Mouse (Mus musculus): Measurements from ENCODE around the gene Tmem35b. TPM values are rescaled to one million over a fixed set of nuclear protein-coding genes. Genes with fewer than 3 reads are reported as not detected.
A peak's percentile ranks its signal among the peaks of the same experiment; 100 is the strongest.

Tmem35b gene
- polyA plus RNA-seq, 1 experiment from 2014 or later = 13.0 TPM

DNA sequence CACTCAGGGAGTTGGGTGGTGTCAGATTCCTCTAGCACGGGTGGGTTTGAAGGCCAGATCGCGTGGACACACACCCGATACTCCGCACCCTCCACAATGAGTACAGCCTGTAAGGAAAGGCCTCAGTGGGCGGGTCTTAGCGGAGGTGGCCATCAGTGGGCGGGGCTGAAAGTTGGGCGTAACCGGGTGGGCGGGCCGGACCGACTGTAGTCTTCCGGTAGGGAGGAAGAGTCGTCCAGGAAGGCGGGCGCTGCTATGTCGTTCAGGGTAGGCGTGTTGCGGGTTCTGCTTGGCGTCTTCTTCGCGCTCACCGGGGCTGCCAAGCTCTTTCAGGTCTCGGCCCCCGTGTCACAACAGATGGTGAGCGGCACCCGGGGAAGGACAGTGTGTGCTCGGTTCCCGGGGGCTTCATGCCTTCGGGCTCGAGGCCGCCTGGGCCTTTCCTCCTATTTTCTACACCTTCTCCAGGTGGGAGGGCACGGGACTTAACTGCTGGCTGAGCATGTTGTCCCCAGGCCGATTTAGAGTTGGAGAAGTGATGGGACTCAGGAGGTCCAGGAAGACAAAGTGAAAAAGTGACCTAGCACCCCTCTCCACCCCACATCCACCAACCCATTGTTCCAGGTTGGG lies 2.5 kb downstream of the Tmem35b start:
- H3K9ac ChIP-seq = peak overlapping the region; percentile 54
- peaks cover 7% of the 10 kb centered on the region; the same call in 1 of the 2 replicates for H3K4me1 ChIP-seq
- H3K36me3 ChIP-seq = no peaks in the 10 kb centered on the region; the same call in 1 of the 2 replicates
- H3K27ac ChIP-seq = peak overlapping the region; percentile 28; the same call in 1 of the 2 replicates
- no peaks in the 10 kb centered on the region for H3K27me3 ChIP-seq
- H3K4me2 ChIP-seq = peak overlapping the region; percentile 65
- H3K4me3 ChIP-seq = peak overlapping the region; percentile 56
- H3K9me3 ChIP-seq = no peaks in the 10 kb centered on the region
- peak; percentile 90 for ATAC-seq (ENCODE audit: insufficient number of reproducible peaks, low FRiP score, low TSS enrichment, low read depth)
- 1% methylated on average over 35 of the region's 35 CpGs for WGBS

DNA sequence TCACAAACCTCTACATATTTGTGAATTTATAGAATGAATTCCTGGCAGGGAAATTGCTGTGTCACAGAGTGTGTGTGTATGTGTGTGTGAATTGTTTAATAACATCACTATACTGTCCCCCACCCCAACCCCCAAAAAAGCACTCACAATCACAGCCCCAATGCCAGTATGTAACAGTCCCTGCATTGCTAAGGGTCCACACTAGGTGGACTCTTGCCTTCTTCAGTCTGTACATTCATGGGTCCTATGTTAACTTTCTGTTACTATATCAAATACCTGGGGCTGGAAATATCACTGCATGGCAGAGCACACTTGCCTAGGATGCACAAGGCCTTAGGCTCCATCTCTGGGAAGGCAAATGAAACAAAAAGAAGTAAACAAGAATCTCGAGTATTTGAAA lies 11.2 kb downstream of the Tmem35b start:
- Histone ChIP-seq H3K4me3 (no peak overlapping the region), H3K36me3 (no peaks in the 10 kb centered on the region), H3K4me1 (0 out of 2 replicates have a peak, but pooled peaks cover 2% of the 10 kb centered on the region), H3K27ac (no peak overlapping the region), H3K27me3 (no peaks in the 10 kb centered on the region), H3K9ac (no peak overlapping the region), H3K9me3 (no peaks in the 10 kb centered on the region), H3K4me2 (no peak overlapping the region)
- no peak for ATAC-seq (ENCODE audit: insufficient number of reproducible peaks, low FRiP score, low TSS enrichment, low read depth)
- 48% methylated on average over 1 of the region's 1 CpGs for WGBS

DNA sequence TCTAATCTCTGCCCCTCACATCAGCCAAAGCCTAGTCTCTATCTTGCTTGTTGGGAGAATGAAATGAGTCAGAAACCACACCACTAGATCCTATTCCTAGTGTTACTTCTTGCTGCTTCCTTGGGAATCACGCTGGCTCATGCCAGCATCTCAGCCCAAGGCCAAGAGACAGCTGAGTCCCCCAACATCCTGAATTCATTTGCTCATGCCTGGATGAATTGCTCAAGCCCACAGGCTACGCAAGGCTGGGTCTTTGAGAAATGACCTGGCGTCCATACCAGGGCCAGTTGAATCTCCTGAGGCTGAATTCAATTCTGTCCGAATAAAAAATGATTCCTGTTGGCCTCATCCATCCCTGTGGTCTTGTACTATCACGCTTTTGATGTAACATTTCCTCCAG lies 14.1 kb downstream of the Tmem35b start:
- Histone ChIP-seq H3K27me3 (no peaks in the 10 kb centered on the region), H3K4me3 (no peak overlapping the region), H3K36me3 (no peaks in the 10 kb centered on the region), H3K9ac (no peak overlapping the region), H3K4me2 (no peak overlapping the region), H3K27ac (no peak overlapping the region), H3K4me1 (0 out of 2 replicates have a peak, but pooled peaks cover 2% of the 10 kb centered on the region), H3K9me3 (no peaks in the 10 kb centered on the region)
- 77% methylated on average over 5 of the region's 5 CpGs for WGBS
- no peak for ATAC-seq (ENCODE audit: insufficient number of reproducible peaks, low FRiP score, low TSS enrichment, low read depth)

DNA sequence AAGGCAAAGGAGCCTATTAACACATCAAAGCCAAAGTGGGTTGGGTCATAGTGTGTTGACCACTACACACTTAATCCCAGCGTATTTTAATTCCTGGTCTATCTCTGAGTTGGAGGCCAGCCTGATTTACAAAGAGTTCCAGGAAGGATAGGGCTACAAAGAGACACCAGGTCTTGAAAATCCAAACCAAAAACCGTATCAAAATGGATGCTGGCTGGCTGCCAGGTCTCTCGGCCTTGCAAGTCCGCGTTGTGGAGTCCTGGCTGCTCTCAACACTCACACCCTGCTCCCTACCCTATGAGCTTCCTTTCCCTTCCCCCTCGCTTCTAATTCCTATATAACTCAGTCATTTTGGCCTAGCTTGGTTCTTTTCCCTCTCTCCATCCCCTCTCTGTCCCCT lies 15.0 kb downstream of the Tmem35b start:
- H3K27ac ChIP-seq = no peak overlapping the region
- WGBS = 42% methylated on average over 6 of the region's 6 CpGs

GRCm38 (mm10) chr4:127150031-127150430 lies 26.5 kb downstream of the Tmem35b start:
- H3K27ac ChIP-seq = no peak overlapping the region
- no peaks in the 10 kb centered on the region for H3K4me1 ChIP-seq
- no peaks in the 10 kb centered on the region for H3K36me3 ChIP-seq
- no peak overlapping the region for H3K4me2 ChIP-seq
- H3K27me3 ChIP-seq = no peaks in the 10 kb centered on the region
- 85% methylated on average over 13 of the region's 13 CpGs for WGBS
- H3K9me3 ChIP-seq = no peaks in the 10 kb centered on the region
- H3K4me3 ChIP-seq = no peak overlapping the region
- no peak for ATAC-seq (ENCODE audit: insufficient number of reproducible peaks, low FRiP score, low TSS enrichment, low read depth)
- no peak overlapping the region for H3K9ac ChIP-seq

More for the DNA sequence above, 15.0 kb downstream of the Tmem35b start:
- Histone ChIP-seq H3K4me2 (no peak overlapping the region), H3K9ac (no peak overlapping the region), H3K4me3 (no peak overlapping the region), H3K27me3 (no peaks in the 10 kb centered on the region), H3K36me3 (no peaks in the 10 kb centered on the region), H3K9me3 (no peaks in the 10 kb centered on the region), H3K4me1 (0 out of 2 replicates have a peak, but pooled peaks cover 2% of the 10 kb centered on the region)
- ATAC-seq (ENCODE audit: insufficient number of reproducible peaks, low FRiP score, low TSS enrichment, low read depth) = no peak

- Histone ChIP-seq H3K9ac (no peak overlapping the region), H3K27ac (no peak overlapping the region), H3K27me3 (no peaks in the 10 kb centered on the region), H3K4me3 (no peak overlapping the region), H3K9me3 (no peaks in the 10 kb centered on the region), H3K36me3 (no peaks in the 10 kb centered on the region), H3K4me2 (no peak overlapping the region), H3K4me1 (no peaks in the 10 kb centered on the region)
- 33% methylated on average over 1 of the region's 1 CpGs for WGBS
- no peak for ATAC-seq (ENCODE audit: insufficient number of reproducible peaks, low FRiP score, low TSS enrichment, low read depth)
Measured at GRCm38 (mm10) chr4:127153345-127153744, 29.9 kb downstream of the Tmem35b start.

DNA sequence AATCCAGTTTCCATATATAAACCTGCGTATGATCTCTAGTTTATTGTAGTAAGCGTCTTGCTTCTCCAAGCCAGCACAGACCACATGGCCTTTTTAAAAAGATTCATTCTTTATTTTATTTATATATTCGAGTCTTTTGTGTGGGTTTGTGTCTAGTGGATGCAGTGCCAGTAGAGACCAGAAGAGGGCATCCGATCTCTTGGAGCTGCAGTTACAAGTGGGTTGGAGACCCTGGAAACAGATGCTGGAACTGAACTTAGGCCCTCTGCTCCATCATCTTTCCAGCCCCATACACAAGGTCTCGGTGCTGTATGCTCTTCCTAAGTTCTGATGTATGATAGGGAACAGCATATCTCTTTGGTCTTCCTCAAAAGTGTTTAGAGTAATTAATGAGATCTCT lies 32.3 kb downstream of the Tmem35b start:
- no peaks in the 10 kb centered on the region for H3K27me3 ChIP-seq
- H3K4me1 ChIP-seq = no peaks in the 10 kb centered on the region
- no peaks in the 10 kb centered on the region for H3K36me3 ChIP-seq
- WGBS = 61% methylated on average over 5 of the region's 5 CpGs
- no peak overlapping the region for H3K4me2 ChIP-seq
- H3K9me3 ChIP-seq = no peaks in the 10 kb centered on the region
- ATAC-seq (ENCODE audit: insufficient number of reproducible peaks, low FRiP score, low TSS enrichment, low read depth) = no peak
- H3K4me3 ChIP-seq = no peak overlapping the region
- no peak overlapping the region for H3K27ac ChIP-seq
- no peak overlapping the region for H3K9ac ChIP-seq

GRCm38 (mm10) chr4:127157746-127158145 lies 34.3 kb downstream of the Tmem35b start:
- WGBS = 72% methylated on average over 4 of the region's 4 CpGs
- no peak overlapping the region for H3K4me2 ChIP-seq
- no peaks in the 10 kb centered on the region for H3K27me3 ChIP-seq
- no peak for ATAC-seq (ENCODE audit: insufficient number of reproducible peaks, low FRiP score, low TSS enrichment, low read depth)
- H3K4me3 ChIP-seq = no peak overlapping the region
- no peaks in the 10 kb centered on the region for H3K4me1 ChIP-seq
- H3K27ac ChIP-seq = no peak overlapping the region
- H3K36me3 ChIP-seq = no peaks in the 10 kb centered on the region
- H3K9ac ChIP-seq = no peak overlapping the region
- H3K9me3 ChIP-seq = no peaks in the 10 kb centered on the region

- H3K27me3 ChIP-seq = peaks cover 29% of the 10 kb centered on the region
- H3K9me3 ChIP-seq = no peaks in the 10 kb centered on the region
- no peak for ATAC-seq (ENCODE audit: insufficient number of reproducible peaks, low FRiP score, low TSS enrichment, low read depth)
- peaks cover 13% of the 10 kb centered on the region for H3K4me1 ChIP-seq
- H3K27ac ChIP-seq = no peak overlapping the region
- 65% methylated on average over 8 of the region's 8 CpGs for WGBS
- H3K36me3 ChIP-seq = no peaks in the 10 kb centered on the region
- no peak overlapping the region for H3K9ac ChIP-seq
- H3K4me2 ChIP-seq = no peak overlapping the region
- no peak overlapping the region for H3K4me3 ChIP-seq
Measured at GRCm38 (mm10) chr4:127163926-127164325, 40.4 kb downstream of the Tmem35b start.

- Histone ChIP-seq H3K9me3 (no peaks in the 10 kb centered on the region), H3K27me3 (peaks cover 58% of the 10 kb centered on the region), H3K36me3 (no peaks in the 10 kb centered on the region), H3K4me3 (no peak overlapping the region), H3K27ac (no peak overlapping the region), H3K4me2 (no peak overlapping the region), H3K9ac (no peak overlapping the region), H3K4me1 (peaks cover 24% of the 10 kb centered on the region)
- WGBS = 72% methylated on average over 5 of the region's 5 CpGs
- ATAC-seq (ENCODE audit: insufficient number of reproducible peaks, low FRiP score, low TSS enrichment, low read depth) = no peak
Measured at GRCm38 (mm10) chr4:127167096-127167495, 43.6 kb downstream of the Tmem35b start.

GRCm38 (mm10) chr4:127167731-127168130 lies 44.2 kb downstream of the Tmem35b start:
- Histone ChIP-seq H3K27ac (no peak overlapping the region), H3K4me2 (peak overlapping the region; percentile 100), H3K4me1 (peaks cover 24% of the 10 kb centered on the region), H3K4me3 (peak overlapping the region; percentile 65; the same call in 1 of the 2 replicates), H3K27me3 (peaks cover 65% of the 10 kb centered on the region), H3K36me3 (no peaks in the 10 kb centered on the region), H3K9me3 (no peaks in the 10 kb centered on the region), H3K9ac (no peak overlapping the region)
- WGBS = 12% methylated on average over 8 of the region's 8 CpGs
- ATAC-seq (ENCODE audit: insufficient number of reproducible peaks, low FRiP score, low TSS enrichment, low read depth) = no peak

DNA sequence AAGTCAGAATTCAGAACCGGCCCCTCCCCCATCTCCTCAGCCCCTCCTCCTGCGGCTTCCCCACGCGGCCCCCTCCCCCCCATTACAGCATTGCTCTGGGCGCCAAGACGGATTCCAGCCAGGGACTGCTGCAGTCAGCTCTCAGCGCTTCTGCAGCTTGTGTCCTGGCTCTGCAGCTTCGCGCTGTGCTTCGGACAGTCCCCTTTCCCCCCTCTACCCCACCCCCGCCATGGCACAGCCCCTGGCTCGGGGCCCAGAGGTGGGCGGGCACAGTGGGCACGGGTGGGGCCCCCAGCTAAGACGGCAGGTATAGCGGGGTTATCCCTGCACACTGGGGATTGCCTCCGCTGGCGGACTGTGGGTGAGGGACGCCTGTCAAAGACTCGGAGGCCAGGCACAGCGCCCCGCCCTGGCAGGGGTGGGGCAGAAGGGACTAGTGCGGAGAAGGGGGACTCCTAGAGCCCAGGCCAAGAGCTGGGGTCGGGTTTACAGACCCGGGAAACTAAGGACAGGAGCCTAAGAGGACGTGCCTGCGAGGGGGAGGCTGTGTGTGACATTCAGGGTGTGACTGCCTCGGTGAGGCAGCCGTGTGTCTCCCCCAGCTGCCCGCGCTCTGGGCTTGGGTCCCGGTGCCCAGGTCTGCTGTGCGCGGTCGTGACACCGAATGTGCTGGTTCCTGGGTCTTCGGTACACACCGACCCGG lies 44.9 kb downstream of the Tmem35b start:
- under 1% methylated on average over 39 of the region's 39 CpGs for WGBS
- Histone ChIP-seq H3K4me3 (peak overlapping the region; percentile 65), H3K36me3 (no peaks in the 10 kb centered on the region), H3K27ac (no peak overlapping the region), H3K9ac (0 out of 2 replicates have a peak overlapping the region, but pooled peaks have one; percentile 51), H3K27me3 (peaks cover 71% of the 10 kb centered on the region), H3K4me1 (peaks cover 24% of the 10 kb centered on the region), H3K4me2 (peak overlapping the region; percentile 100), H3K9me3 (no peaks in the 10 kb centered on the region)
- ATAC-seq (ENCODE audit: insufficient number of reproducible peaks, low FRiP score, low TSS enrichment, low read depth) = peak; percentile 36; the same call in 1 of the 2 replicates

Data from limb, embryonic 15.5 days (tissue).